Mouse (Mus musculus) ES-E14 (cell line): Measurements from ENCODE around the gene Tfr2. TPM values are rescaled to one million over a fixed set of nuclear protein-coding genes. Genes with fewer than 3 reads are reported as not detected.
A peak's percentile ranks its signal among the peaks of the same experiment; 100 is the strongest.

Experiments
- DNase-seq: peaks from one replicate; pipeline ENCODE4 v3.0.0-alpha.2; 2013; ENCODE audit warnings: low read depth, low spot score
- H3K27ac ChIP-seq: 2 replicates; pipeline ENCODE4 v1.5.1; 2012; ENCODE audit warnings: low read depth, mild to moderate bottlenecking, low read length, moderate library complexity, mixed read lengths; ENCODE audit not compliant: poor library complexity, insufficient read depth, severe bottlenecking
- H3K36me3 ChIP-seq: 2 replicates; pipeline ENCODE4 v1.6.1; 2012; ENCODE audit warnings: mild to moderate bottlenecking, low read length, moderate library complexity, mixed read lengths; ENCODE audit not compliant: control insufficient read depth, poor library complexity, insufficient read depth, severe bottlenecking
- H3K4me1 ChIP-seq, 2 experiments: fragments of 150-350 bp in 1 of 2; sonication (generic) in 1 of 2; 2 replicates each; pipeline ENCODE4 v1.6.1; 2012; ENCODE audit warnings: low read length in 2 of 2, mild to moderate bottlenecking in 1 of 2, mixed read lengths in 1 of 2; ENCODE audit not compliant: control insufficient read depth in 2 of 2, insufficient read depth in 2 of 2, poor library complexity in 1 of 2
- H3K4me3 ChIP-seq, 2 experiments: fragments of 150-350 bp in 1 of 2; sonication (generic) in 1 of 2; 2 replicates each; pipeline ENCODE4 v1.5.1; 2012; ENCODE audit warnings: low read length in 2 of 2, low read depth in 1 of 2, mild to moderate bottlenecking in 1 of 2, mixed read lengths in 1 of 2; ENCODE audit not compliant: insufficient read depth in 1 of 2, poor library complexity in 1 of 2, severe bottlenecking in 1 of 2
- H3K9ac ChIP-seq: 2 replicates; pipeline ENCODE4 v1.6.1; 2012; ENCODE audit warnings: low read depth, mild to moderate bottlenecking, low read length, mixed read lengths; ENCODE audit not compliant: poor library complexity, insufficient read depth, severe bottlenecking
- H3K9me3 ChIP-seq: fragments of 150-350 bp; sonication (generic); 2 replicates; pipeline ENCODE4 v1.6.1; 2012; ENCODE audit warnings: low read depth, mild to moderate bottlenecking, low read length; ENCODE audit not compliant: control insufficient read depth, insufficient read depth
- CHD2 ChIP-seq: IDR thresholded peaks from 2 replicates; pipeline ENCODE4 v1.6.1; 2014; ENCODE audit warnings: mild to moderate bottlenecking, low read depth, low read length, inconsistent platforms
- HCFC1 ChIP-seq: IDR thresholded peaks from 2 replicates; pipeline ENCODE4 v1.6.1; 2012; ENCODE audit warnings: low read length, inconsistent platforms, borderline replicate concordance; ENCODE audit not compliant: insufficient read depth
- MAFK ChIP-seq: IDR thresholded peaks from 2 replicates; pipeline ENCODE4 v1.6.1; 2014; ENCODE audit warnings: mild to moderate bottlenecking, low read depth, low read length, inconsistent platforms; ENCODE audit not compliant: insufficient read depth
- ZC3H11A ChIP-seq: IDR thresholded peaks from 2 replicates; pipeline ENCODE4 v1.6.1; 2012; ENCODE audit warnings: low read depth, mild to moderate bottlenecking, inconsistent platforms, low read length, borderline replicate concordance
- ZNF384 ChIP-seq: IDR thresholded peaks from 2 replicates; pipeline ENCODE4 v1.6.1; 2012; ENCODE audit warnings: low read depth, low read length, inconsistent platforms
- in situ Hi-C, 2 experiments: fragments of 600-800 bp; cut with MboI; formaldehyde crosslinking; loops; one replicate each; pipeline ENCODE4 v1.15.1; 2025; ENCODE audit warnings: low sequenced_read_pairs in 2 of 2, inconsistent platforms in 1 of 2; ENCODE audit not compliant: unreplicated experiment in 2 of 2
- total RNA-seq: library from RNA; depleted of rRNA; stranded (reverse); fragments of 300-350 nt; gene quantifications from 2 replicates; pipeline ENCODE4 v1.2.3, GENCODE M21; 2012; rRNA removed

The Tfr2 gene
- total RNA-seq, 1 experiment, result 3.7 TPM

GRCm38 (mm10) chr5:137630602-137631001 lies 61.0 kb downstream of the Tfr2 start:
- Histone ChIP-seq H3K9me3 (no peaks in the 10 kb centered on the region), H3K4me1 (peaks cover 2 to 24% of the 10 kb centered on the region in 2 experiments; a peak in 2 of 4 replicates), H3K36me3 (peaks cover 12% of the 10 kb centered on the region), H3K4me3 (peak overlapping the region; percentile 97 to 99), H3K27ac (peak overlapping the region; percentile 95), H3K9ac (peak overlapping the region; percentile 95)
- no peak for DNase-seq
- in situ Hi-C loops, result no loop called here
- TF ChIP-seq CHD2, result no peak
- TF ChIP-seq ZNF384, result no peak
- TF ChIP-seq ZC3H11A, result no peak
- no peak for TF ChIP-seq MAFK
- no peak; the same call in 1 of the 2 replicates for TF ChIP-seq HCFC1

- no peak for TF ChIP-seq ZC3H11A
- TF ChIP-seq HCFC1, result no peak
- no peak for TF ChIP-seq MAFK
- TF ChIP-seq ZNF384, result no peak
- no peak for TF ChIP-seq CHD2
- DNase-seq, result no peak
- Histone ChIP-seq H3K4me3 (peak overlapping the region; percentile 97 to 99), H3K27ac (peak overlapping the region; percentile 95), H3K9ac (peak overlapping the region; percentile 95), H3K9me3 (no peaks in the 10 kb centered on the region), H3K4me1 (peaks cover 2 to 23% of the 10 kb centered on the region in 2 experiments; a peak in 2 of 4 replicates), H3K36me3 (peaks cover 17% of the 10 kb centered on the region)
- in situ Hi-C loops, result no loop called here
Observed at GRCm38 (mm10) chr5:137631171-137631570, 61.5 kb downstream of the Tfr2 start.

- peak overlapping the region; percentile 97 to 99; a peak in 3 of 4 replicates for H3K4me3 ChIP-seq
- H3K9me3 ChIP-seq, result no peaks in the 10 kb centered on the region
- in situ Hi-C loops, result no loop called here
- TF ChIP-seq CHD2 (no peak), HCFC1 (no peak), ZNF384 (no peak), MAFK (no peak), ZC3H11A (no peak)
- peak overlapping the region; percentile 86 for H3K27ac ChIP-seq
- H3K4me1 ChIP-seq, result peaks cover 2 to 23% of the 10 kb centered on the region in 2 experiments; a peak in 3 of 4 replicates
- H3K36me3 ChIP-seq, result peaks cover 21% of the 10 kb centered on the region
- DNase-seq, result no peak
- peak overlapping the region; percentile 50; the same call in 1 of the 2 replicates for H3K9ac ChIP-seq
Observed at GRCm38 (mm10) chr5:137631591-137631990, 62.0 kb downstream of the Tfr2 start.

GRCm38 (mm10) chr5:137633397-137634084 lies 63.9 kb downstream of the Tfr2 start:
- peaks cover 39% of the 10 kb centered on the region for H3K36me3 ChIP-seq
- DNase-seq, result no peak
- H3K9me3 ChIP-seq, result no peaks in the 10 kb centered on the region
- H3K4me3 ChIP-seq, result no peak overlapping the region; a peak in 1 of 4 replicates
- H3K9ac ChIP-seq, result peak overlapping the region; percentile 54; the same call in 1 of the 2 replicates
- in situ Hi-C loops, result no loop called here
- TF ChIP-seq ZC3H11A (no peak), HCFC1 (no peak), ZNF384 (no peak), MAFK (no peak), CHD2 (no peak)
- peak overlapping the region; percentile 42; the same call in 1 of the 2 replicates for H3K27ac ChIP-seq
- H3K4me1 ChIP-seq, result peaks cover 2 to 29% of the 10 kb centered on the region in 2 experiments; a peak in 3 of 4 replicates

Other genes with a start within 250 kb of the Tfr2 start
- gene Slc12a9, start 236.2 kb upstream of the Tfr2 start, total RNA-seq, result 20.9 and 34.9 TPM in 2 replicates
- 34.3 and 58.8 TPM in 2 replicates for gene Ephb4, start 219.7 kb upstream of the Tfr2 start, total RNA-seq
- gene Zan, start 92.8 kb upstream of the Tfr2 start, total RNA-seq, result 0.95 and 2.6 TPM in 2 replicates
- 35.7 and 41.7 TPM in 2 replicates for gene Pop7, start 67.3 kb upstream of the Tfr2 start, total RNA-seq
- gene Gigyf1, start 51.3 kb upstream of the Tfr2 start, total RNA-seq, result 24.7 and 40.3 TPM in 2 replicates
- 0.36 and 0.48 TPM in 2 replicates for gene Epo, start 36.6 kb upstream of the Tfr2 start, total RNA-seq
- 259 and 297 TPM in 2 replicates for gene Gnb2, start 36.3 kb upstream of the Tfr2 start, total RNA-seq
- not detected in 2 replicates for gene Actl6b, start 16.3 kb upstream of the Tfr2 start, total RNA-seq
- gene Mospd3, start 31.2 kb downstream of the Tfr2 start, total RNA-seq, result 7.8 and 12.9 TPM in 2 replicates
- gene Pcolce, start 43.9 kb downstream of the Tfr2 start, total RNA-seq, result 134 and 157 TPM in 2 replicates
- 1.1 and 2.2 TPM in 2 replicates for gene Fbxo24, start 59.2 kb downstream of the Tfr2 start, total RNA-seq
- 12.7 and 23.0 TPM in 2 replicates for gene Lrch4, start 59.3 kb downstream of the Tfr2 start, total RNA-seq
- gene Gm20605, start 59.3 kb downstream of the Tfr2 start, total RNA-seq, result 7.8 and 13.6 TPM in 2 replicates
- 12.0 and 24.0 TPM in 2 replicates for gene Sap25, start 71.5 kb downstream of the Tfr2 start, total RNA-seq
- 0.85 and 1.5 TPM in 2 replicates for gene Irs3, start 75.9 kb downstream of the Tfr2 start, total RNA-seq
- 12.3 and 12.5 TPM in 2 replicates for gene Agfg2, start 114.9 kb downstream of the Tfr2 start, total RNA-seq
- 5.9 and 7.4 TPM in 2 replicates for gene Nyap1, start 171.8 kb downstream of the Tfr2 start, total RNA-seq
- 15.9 and 21.6 TPM in 2 replicates for gene Tsc22d4, start 175.9 kb downstream of the Tfr2 start, total RNA-seq
- gene Ppp1r35, start 209.0 kb downstream of the Tfr2 start, total RNA-seq, result 27.6 and 34.5 TPM in 2 replicates
- gene Mepce, start 217.8 kb downstream of the Tfr2 start, total RNA-seq, result 42.3 and 43.0 TPM in 2 replicates
- gene Zcwpw1, start 218.0 kb downstream of the Tfr2 start, total RNA-seq, result 24.5 and 33.0 TPM in 2 replicates